Mouse (Mus musculus) frontal cortex, postnatal 14 days (tissue): ENCODE data around the gene Palm.

Experiments
- DNase-seq, 2 experiments: peaks; one replicate each; pipeline ENCODE4 v3.0.0; 2022; ENCODE audit warnings: low spot score in 2 of 2

The Palm gene

DNA sequence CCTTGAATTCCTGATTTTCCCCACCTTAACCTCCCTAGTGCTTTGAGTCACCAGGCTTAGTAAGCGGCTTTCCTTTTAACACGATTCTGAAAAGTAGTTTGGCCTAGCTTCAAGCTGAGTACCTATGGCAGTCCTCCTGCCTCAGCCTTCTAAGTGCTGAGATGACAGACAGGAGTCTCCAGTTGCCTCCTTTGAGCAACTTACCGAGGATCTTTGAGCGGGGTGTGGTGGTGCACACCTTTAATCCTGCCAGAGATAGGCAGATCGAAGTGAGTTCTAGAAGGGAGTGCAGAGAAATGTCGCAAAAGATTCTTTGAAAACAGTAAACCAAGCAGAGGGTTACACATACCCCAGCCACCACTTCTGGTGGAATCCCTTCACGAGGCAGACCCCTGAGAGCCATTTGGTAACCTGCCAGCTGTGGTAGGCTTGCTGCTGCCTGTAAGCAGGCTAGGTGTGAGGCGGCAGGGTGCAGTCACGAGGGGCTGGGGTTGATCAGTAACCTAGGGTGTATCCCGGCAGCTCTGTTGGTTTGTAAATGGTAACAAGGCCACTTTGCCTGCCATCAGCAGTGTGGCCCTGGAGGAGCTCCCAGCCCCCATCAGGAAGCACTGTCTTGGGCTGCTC lies 62.3 kb downstream of the Palm start:
- no peak for DNase-seq

GRCm38 (mm10) chr10:79856280-79856679 lies 62.9 kb downstream of the Palm start:
- DNase-seq, result no peak

DNA sequence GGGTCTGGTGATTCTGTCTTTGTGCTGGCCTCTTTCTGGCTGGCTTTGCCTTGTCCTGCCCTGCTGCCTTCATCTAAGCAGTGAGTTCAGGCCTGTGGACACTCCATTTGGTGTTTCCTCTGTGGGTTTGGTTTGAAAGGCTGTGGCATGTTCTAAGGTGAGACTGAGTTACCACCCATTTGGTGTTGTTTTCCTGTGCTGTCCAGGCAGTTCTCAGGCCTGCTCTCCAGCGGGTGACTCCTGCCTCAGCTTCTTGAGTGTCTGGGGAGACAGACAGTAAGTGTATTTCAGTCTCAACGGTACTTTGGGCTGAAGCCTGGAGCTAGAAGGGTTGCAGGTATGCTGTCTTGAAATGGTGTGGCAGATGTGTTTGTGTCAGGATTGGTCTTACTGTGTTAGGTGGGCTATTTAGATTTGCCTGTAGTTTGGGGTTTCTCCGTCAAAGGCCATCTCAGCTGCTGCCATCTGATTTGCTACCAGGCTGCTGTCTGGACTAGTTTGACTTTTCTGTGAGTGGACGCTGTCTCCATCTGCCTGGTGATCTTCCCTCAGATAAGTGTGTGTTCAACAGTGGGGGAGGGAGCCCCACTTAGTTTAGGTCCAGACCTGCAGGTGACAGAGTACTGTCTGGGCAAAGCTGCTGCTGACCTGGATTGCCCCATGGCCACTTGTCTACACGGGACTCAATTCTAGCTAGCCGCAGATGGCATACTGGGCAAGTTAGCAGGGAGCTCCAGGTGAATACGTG lies 63.5 kb downstream of the Palm start:
- DNase-seq, result no peak

DNA sequence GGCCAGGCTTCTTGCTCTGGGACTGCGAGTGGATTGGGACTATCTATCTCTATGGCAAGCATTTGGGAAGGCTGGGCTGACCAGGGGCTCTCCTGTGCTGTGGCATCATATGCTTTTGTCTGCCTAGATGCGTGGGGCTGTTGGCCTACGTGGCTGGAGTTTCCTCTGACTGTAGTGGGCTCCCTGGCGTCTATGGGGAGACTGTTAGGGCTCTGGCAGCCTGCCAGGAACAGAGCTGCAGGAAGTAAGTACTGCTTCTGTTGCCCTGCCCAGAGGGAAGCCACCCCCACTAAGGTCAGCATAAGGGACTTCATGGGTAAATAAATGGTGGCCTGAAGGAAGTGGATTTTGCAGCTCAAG lies 64.1 kb downstream of the Palm start:
- DNase-seq, result peak in 1 of 2 experiments; percentile 53

DNA sequence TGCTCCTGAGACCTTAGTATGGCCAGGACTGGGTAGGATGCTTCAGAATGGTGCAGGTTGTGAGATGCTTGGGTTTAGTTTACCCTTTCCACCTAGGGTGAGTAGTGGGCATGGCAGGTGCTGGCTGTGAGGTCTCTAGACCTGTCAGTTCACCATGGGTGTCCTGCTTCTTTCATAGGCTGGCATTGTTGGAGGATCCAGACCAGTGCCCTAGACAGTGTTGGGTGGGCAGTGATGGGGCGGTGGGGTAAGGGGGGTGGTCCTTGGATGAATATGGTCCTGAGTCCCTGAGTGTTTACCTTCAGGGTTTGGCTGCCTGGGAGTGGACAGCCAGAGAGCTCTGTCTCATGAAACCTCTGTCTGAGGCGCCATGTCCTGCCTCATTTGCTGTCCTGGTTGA lies 64.5 kb downstream of the Palm start:
- DNase-seq, result no peak

GRCm38 (mm10) chr10:79858416-79859074 lies 65.2 kb downstream of the Palm start:
- peak; percentile 61 to 73 for DNase-seq

GRCm38 (mm10) chr10:79859116-79859515 lies 65.7 kb downstream of the Palm start:
- no peak for DNase-seq

DNA sequence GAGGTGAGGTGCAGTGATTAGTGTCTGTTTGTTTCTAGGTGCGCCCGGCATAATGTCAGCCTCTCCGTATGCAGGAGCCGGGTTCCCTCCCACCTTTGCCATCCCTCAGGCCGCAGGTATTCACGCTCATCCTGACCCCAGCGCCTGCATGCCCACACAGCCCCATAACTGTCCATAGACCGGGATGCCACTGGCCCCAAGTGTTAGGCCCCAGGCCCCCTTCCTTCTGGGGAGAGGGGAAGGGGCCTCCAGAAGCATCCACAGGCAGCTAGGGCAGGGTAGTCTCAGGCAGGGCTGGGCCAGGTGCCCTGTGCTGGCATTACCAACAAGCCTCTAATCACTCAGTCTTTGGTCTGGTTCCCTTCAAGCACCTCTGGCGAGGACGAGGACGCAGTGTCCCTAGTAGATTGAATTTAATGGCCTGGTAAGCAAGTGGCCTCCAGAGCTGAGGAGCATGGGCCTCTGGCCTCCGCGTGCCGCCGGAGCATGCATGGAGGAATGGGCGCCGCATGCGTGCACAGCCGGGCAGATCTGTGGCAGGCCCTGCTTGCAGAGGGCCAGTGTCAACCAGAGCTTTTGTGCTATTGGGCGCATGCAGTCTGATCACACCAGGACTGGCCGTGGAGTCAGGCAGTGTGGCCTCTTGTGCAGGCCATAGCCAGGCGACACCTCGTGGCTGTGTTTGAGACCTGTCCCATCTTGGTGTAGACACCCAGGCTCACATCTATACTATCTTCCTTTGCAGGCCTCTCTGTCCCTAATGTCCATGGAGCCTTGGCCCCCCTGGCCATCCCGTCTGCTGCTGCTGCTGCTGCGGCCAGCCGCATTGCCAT lies 66.9 kb downstream of the Palm start:
- no peak for DNase-seq

DNA sequence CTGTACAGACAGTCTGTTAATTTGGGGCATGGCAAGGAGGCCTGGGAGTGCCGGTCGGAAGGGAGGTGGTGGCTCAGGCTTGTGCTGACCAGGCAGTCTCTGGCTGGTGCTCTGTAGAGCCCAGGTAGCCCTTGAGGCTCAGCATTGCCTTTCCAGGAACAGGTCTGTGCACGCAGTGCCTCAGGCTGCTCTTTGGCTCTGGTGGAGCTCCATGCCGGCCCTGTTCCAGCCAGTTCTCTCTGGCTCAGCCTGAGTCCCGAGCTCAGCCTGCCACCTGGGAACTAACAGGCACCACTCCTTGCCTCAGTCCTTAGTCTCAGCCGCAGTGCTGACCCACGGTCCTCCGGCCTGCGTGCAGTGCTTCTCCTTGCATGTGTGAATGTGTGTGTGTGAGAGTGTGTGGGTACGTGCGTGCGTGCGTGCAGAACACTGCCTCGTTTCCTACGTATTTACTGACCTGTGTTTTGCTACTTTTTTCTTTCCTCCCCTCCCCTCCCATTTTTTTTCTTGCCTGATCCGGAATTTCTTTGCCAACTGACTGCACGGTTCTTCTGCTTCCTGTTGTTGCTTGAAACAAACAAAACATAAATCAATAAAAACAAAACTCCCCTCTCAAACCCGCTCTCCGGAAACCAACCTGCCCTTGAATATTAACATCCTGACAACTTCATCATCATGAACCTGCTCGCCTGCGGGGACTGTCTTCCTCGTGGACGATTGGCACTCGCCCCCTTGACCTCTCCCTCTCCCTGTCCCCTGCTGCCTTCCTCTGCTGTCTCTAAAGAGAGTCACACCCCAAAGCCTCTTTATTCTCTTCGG lies 68.1 kb downstream of the Palm start:
- DNase-seq, result no peak

- DNase-seq, result no peak
Measured at GRCm38 (mm10) chr10:79862049-79862788, 68.8 kb downstream of the Palm start.

GRCm38 (mm10) chr10:79862925-79863324 lies 69.6 kb downstream of the Palm start:
- DNase-seq, result no peak

DNA sequence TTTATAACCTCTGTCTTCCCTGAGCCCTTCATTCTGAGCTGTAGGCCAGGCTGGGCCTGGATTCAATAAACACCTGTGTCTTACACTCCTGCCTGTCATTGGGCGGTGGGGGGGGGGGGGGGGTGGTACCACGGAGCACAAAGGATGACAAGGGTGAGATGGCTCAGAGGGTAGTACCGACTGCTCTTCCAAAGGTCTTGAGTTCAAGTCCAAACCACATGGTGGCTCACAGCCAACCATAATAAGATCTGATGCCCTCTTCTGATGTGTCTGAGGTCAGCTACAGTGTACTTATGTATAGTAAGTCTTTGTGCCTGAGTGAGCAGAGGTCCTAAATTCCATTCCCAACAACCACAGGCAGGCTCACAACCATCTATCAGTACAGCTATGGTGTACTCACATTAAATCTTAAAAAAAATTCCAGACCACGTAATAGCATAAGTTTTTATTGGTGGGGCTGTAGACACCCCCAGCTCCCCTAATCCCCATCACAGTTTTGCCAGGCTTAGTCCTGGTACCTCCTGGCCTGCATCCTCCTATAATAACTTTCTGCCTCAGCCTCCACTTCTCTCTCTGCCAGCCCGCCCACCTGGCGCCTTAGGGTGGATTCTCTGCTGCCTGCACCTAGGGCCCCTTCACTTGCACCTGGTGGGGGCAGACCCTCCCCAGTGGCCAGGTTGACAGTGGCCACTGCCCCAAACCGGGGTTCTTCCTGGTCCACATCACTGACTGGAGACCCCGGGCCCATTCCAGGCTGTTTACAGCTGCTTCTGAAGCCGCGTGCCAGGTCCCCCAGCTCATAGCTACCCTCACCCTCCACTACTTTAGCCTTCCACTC lies 71.2 kb downstream of the Palm start:
- DNase-seq, result no peak

DNA sequence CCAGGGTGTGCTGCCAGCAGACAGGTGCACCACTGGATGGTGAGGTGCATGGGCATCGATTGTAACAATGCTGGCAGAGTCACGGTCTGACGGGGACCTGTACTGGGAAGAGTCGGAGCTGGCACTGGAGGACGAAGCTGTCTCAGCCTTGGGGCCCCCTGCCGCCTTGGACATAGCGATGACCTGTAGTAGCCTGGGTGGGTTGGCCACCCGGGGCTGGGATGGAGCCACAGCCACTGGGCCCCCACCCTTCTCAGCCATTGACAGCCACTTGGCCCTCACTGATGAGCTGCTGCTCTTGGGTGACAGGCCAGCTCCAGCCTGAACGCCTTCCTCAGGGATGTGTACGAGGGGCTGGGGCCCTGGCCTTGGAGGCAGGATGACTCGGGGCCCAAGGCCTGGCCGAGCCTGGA lies 71.8 kb downstream of the Palm start:
- no peak for DNase-seq

GRCm38 (mm10) chr10:79865801-79866295 lies 72.5 kb downstream of the Palm start:
- no peak for DNase-seq

DNA sequence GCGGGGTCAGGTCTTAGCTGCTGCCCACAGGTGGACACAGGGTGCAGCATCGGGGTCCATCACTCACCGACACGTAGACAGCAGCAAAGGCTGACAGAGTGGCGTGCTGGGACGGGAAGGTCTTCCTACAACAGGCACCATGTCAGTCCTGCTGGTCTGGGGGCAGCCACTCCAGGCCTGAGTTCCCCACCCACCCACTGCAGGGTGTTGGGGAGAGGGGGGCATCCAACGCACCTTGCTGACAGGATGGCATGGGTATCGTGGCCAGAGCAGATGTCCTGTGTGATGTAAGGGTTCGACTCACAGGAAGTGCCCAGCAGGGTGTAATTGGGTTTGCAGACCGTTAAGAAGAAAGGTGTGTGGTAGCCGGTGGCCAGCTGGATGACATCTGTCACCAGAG lies 73.2 kb downstream of the Palm start:
- DNase-seq, result no peak
